Mouse (Mus musculus): ENCODE results near the gene Hmx1. TPM values are rescaled to one million over a fixed set of nuclear protein-coding genes. Genes with fewer than 3 reads are reported as not detected.
A peak's percentile ranks its signal among the peaks of the same experiment; 100 is the strongest.

Hmx1 gene
- polyA plus RNA-seq, 1 experiment from 2014 or later: not detected

- Histone ChIP-seq H3K4me1 (ENCODE audit: control insufficient read depth, insufficient read depth, low read length) (no peaks in the 10 kb centered on the region), H3K27me3 (ENCODE audit: control insufficient read depth, insufficient read depth, low read length) (peaks cover 3% of the 10 kb centered on the region), H3K9me3 (ENCODE audit: control insufficient read depth, low read length) (no peaks in the 10 kb centered on the region), H3K36me3 (ENCODE audit: control insufficient read depth, insufficient read depth, low read length) (no peaks in the 10 kb centered on the region), H3K9ac (ENCODE audit: low read length) (no peak overlapping the region), H3K4me2 (no peak overlapping the region), H3K27ac (ENCODE audit: low read depth, low read length) (no peak overlapping the region), H3K4me3 (ENCODE audit: low read depth, low read length) (no peak overlapping the region)
- WGBS: 17% methylated on average over 12 of the region's 12 CpGs
- DNase-seq (ENCODE audit: low spot score, missing footprints): no peak
- no peak for ATAC-seq (ENCODE audit: low FRiP score)
Measured at GRCm38 (mm10) chr5:35412833-35413232, 23.9 kb downstream of the Hmx1 start.

- no peak for DNase-seq (ENCODE audit: low spot score, missing footprints)
- Histone ChIP-seq H3K4me1 (ENCODE audit: control insufficient read depth, insufficient read depth, low read length) (no peaks in the 10 kb centered on the region), H3K9ac (ENCODE audit: low read length) (no peak overlapping the region), H3K9me3 (ENCODE audit: control insufficient read depth, low read length) (no peaks in the 10 kb centered on the region), H3K4me3 (ENCODE audit: low read depth, low read length) (no peak overlapping the region), H3K27ac (ENCODE audit: low read depth, low read length) (no peak overlapping the region), H3K4me2 (no peak overlapping the region), H3K27me3 (ENCODE audit: control insufficient read depth, insufficient read depth, low read length) (peaks cover 3% of the 10 kb centered on the region; the same call in 1 of the 2 replicates), H3K36me3 (ENCODE audit: control insufficient read depth, insufficient read depth, low read length) (no peaks in the 10 kb centered on the region)
- 49% methylated on average over 7 of the region's 7 CpGs for WGBS
- ATAC-seq (ENCODE audit: low FRiP score): no peak
Measured at GRCm38 (mm10) chr5:35417707-35418106, 28.8 kb downstream of the Hmx1 start.

GRCm38 (mm10) chr5:35421622-35422021 is 32.7 kb downstream of the Hmx1 start:
- 84% methylated on average over 4 of the region's 4 CpGs for WGBS
- Histone ChIP-seq H3K4me1 (ENCODE audit: control insufficient read depth, insufficient read depth, low read length) (peaks cover 14% of the 10 kb centered on the region), H3K9ac (ENCODE audit: low read length) (no peak overlapping the region), H3K27me3 (ENCODE audit: control insufficient read depth, insufficient read depth, low read length) (peaks cover 3% of the 10 kb centered on the region; the same call in 1 of the 2 replicates), H3K4me2 (no peak overlapping the region), H3K36me3 (ENCODE audit: control insufficient read depth, insufficient read depth, low read length) (no peaks in the 10 kb centered on the region), H3K4me3 (ENCODE audit: low read depth, low read length) (no peak overlapping the region), H3K9me3 (ENCODE audit: control insufficient read depth, low read length) (no peaks in the 10 kb centered on the region), H3K27ac (ENCODE audit: low read depth, low read length) (no peak overlapping the region)
- no peak for ATAC-seq (ENCODE audit: low FRiP score)
- no peak for DNase-seq (ENCODE audit: low spot score, missing footprints)

GRCm38 (mm10) chr5:35425218-35425617 is 36.3 kb downstream of the Hmx1 start:
- peaks cover 3% of the 10 kb centered on the region for H3K27me3 ChIP-seq (ENCODE audit: control insufficient read depth, insufficient read depth, low read length)
- H3K36me3 ChIP-seq (ENCODE audit: control insufficient read depth, insufficient read depth, low read length): no peaks in the 10 kb centered on the region
- peak; percentile 14; the same call in 1 of the 2 replicates for ATAC-seq (ENCODE audit: low FRiP score)

DNA sequence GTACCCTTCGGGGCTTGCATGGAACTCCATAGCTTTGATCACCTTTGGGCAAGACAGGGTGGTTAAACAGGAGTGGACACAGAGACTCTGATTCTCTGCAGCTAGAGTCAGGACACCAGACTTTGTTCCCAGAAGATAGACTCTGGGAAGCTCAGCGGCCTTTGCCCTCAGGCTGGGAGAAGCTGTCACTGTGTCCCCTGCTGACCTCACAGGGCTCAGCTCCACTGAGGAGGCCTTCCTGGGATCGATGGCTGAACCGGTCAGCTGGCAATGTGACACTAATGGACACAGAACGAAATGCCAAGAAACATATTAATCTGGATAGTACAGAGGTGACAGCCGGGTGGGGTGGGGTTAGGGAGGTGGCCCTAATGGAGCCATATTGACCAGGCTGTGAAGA is 39.0 kb downstream of the Hmx1 start:
- Histone ChIP-seq H3K27ac (ENCODE audit: low read depth, low read length) (no peak overlapping the region), H3K9ac (ENCODE audit: low read length) (no peak overlapping the region), H3K9me3 (ENCODE audit: control insufficient read depth, low read length) (no peaks in the 10 kb centered on the region), H3K4me3 (ENCODE audit: low read depth, low read length) (no peak overlapping the region), H3K4me2 (no peak overlapping the region), H3K27me3 (ENCODE audit: control insufficient read depth, insufficient read depth, low read length) (peaks cover 3% of the 10 kb centered on the region), H3K4me1 (ENCODE audit: control insufficient read depth, insufficient read depth, low read length) (peaks cover 18% of the 10 kb centered on the region), H3K36me3 (ENCODE audit: control insufficient read depth, insufficient read depth, low read length) (no peaks in the 10 kb centered on the region)
- ATAC-seq (ENCODE audit: low FRiP score) (no peak), DNase-seq (ENCODE audit: low spot score, missing footprints) (no peak)
- WGBS: 74% methylated on average over 6 of the region's 6 CpGs

More at GRCm38 (mm10) chr5:35425218-35425617, 36.3 kb downstream of the Hmx1 start:
- Histone ChIP-seq H3K9me3 (ENCODE audit: control insufficient read depth, low read length) (no peaks in the 10 kb centered on the region), H3K4me2 (no peak overlapping the region), H3K9ac (ENCODE audit: low read length) (no peak overlapping the region), H3K27ac (ENCODE audit: low read depth, low read length) (no peak overlapping the region), H3K4me1 (ENCODE audit: control insufficient read depth, insufficient read depth, low read length) (peaks cover 18% of the 10 kb centered on the region), H3K4me3 (ENCODE audit: low read depth, low read length) (no peak overlapping the region)
- WGBS: 7% methylated on average over 11 of the region's 11 CpGs
- peak; percentile 89 for DNase-seq (ENCODE audit: low spot score, missing footprints)

- Histone ChIP-seq H3K4me3 (ENCODE audit: low read depth, low read length) (no peak overlapping the region), H3K27ac (ENCODE audit: low read depth, low read length) (no peak overlapping the region), H3K4me1 (ENCODE audit: control insufficient read depth, insufficient read depth, low read length) (peaks cover 18% of the 10 kb centered on the region), H3K9ac (ENCODE audit: low read length) (no peak overlapping the region), H3K27me3 (ENCODE audit: control insufficient read depth, insufficient read depth, low read length) (peaks cover 3% of the 10 kb centered on the region), H3K9me3 (ENCODE audit: control insufficient read depth, low read length) (no peaks in the 10 kb centered on the region), H3K4me2 (no peak overlapping the region), H3K36me3 (ENCODE audit: control insufficient read depth, insufficient read depth, low read length) (no peaks in the 10 kb centered on the region)
- DNase-seq (ENCODE audit: low spot score, missing footprints) (no peak), ATAC-seq (ENCODE audit: low FRiP score) (no peak)
- 89% methylated on average over 6 of the region's 6 CpGs for WGBS
Measured at GRCm38 (mm10) chr5:35428421-35428820, 39.5 kb downstream of the Hmx1 start.

- Histone ChIP-seq H3K4me3 (ENCODE audit: low read depth, low read length) (no peak overlapping the region), H3K9me3 (ENCODE audit: control insufficient read depth, low read length) (no peaks in the 10 kb centered on the region), H3K27ac (ENCODE audit: low read depth, low read length) (no peak overlapping the region), H3K4me1 (ENCODE audit: control insufficient read depth, insufficient read depth, low read length) (no peaks in the 10 kb centered on the region), H3K36me3 (ENCODE audit: control insufficient read depth, insufficient read depth, low read length) (no peaks in the 10 kb centered on the region), H3K9ac (ENCODE audit: low read length) (no peak overlapping the region), H3K27me3 (ENCODE audit: control insufficient read depth, insufficient read depth, low read length) (no peaks in the 10 kb centered on the region; the same call in 1 of the 2 replicates), H3K4me2 (no peak overlapping the region)
- WGBS: 81% methylated on average over 6 of the region's 6 CpGs
- DNase-seq (ENCODE audit: low spot score, missing footprints) (no peak), ATAC-seq (ENCODE audit: low FRiP score) (no peak)
Measured at GRCm38 (mm10) chr5:35432098-35432497, 43.2 kb downstream of the Hmx1 start.

GRCm38 (mm10) chr5:35434038-35434437 is 45.1 kb downstream of the Hmx1 start:
- WGBS: 40% methylated on average over 5 of the region's 5 CpGs
- Histone ChIP-seq H3K9me3 (ENCODE audit: control insufficient read depth, low read length) (no peaks in the 10 kb centered on the region), H3K4me1 (ENCODE audit: control insufficient read depth, insufficient read depth, low read length) (no peaks in the 10 kb centered on the region), H3K27me3 (ENCODE audit: control insufficient read depth, insufficient read depth, low read length) (no peaks in the 10 kb centered on the region), H3K36me3 (ENCODE audit: control insufficient read depth, insufficient read depth, low read length) (no peaks in the 10 kb centered on the region), H3K9ac (ENCODE audit: low read length) (no peak overlapping the region), H3K4me2 (no peak overlapping the region), H3K4me3 (ENCODE audit: low read depth, low read length) (no peak overlapping the region), H3K27ac (ENCODE audit: low read depth, low read length) (no peak overlapping the region)
- ATAC-seq (ENCODE audit: low FRiP score) (no peak), DNase-seq (ENCODE audit: low spot score, missing footprints) (no peak)

DNA sequence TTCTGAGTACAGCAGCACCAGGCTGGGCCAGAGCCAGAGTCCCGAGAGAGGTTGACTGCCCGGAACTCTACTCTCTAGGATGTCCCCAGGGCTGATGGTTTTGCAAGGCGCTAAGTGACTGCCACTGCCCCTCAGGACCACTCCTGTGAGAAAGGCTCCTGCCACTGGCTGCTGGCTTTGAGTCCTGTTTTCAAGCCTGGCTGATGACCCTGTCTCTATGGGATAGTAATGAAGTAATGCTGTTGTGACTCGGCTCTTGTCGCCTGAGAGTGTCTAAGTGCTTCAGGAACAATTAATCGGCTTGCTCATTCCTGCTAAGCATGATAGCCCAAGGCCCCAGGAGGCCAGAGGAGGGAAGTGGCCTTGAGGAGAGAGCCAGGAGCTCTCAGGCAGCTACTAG is 45.8 kb downstream of the Hmx1 start:
- ATAC-seq (ENCODE audit: low FRiP score): no peak
- no peaks in the 10 kb centered on the region for H3K36me3 ChIP-seq (ENCODE audit: control insufficient read depth, insufficient read depth, low read length)

DNA sequence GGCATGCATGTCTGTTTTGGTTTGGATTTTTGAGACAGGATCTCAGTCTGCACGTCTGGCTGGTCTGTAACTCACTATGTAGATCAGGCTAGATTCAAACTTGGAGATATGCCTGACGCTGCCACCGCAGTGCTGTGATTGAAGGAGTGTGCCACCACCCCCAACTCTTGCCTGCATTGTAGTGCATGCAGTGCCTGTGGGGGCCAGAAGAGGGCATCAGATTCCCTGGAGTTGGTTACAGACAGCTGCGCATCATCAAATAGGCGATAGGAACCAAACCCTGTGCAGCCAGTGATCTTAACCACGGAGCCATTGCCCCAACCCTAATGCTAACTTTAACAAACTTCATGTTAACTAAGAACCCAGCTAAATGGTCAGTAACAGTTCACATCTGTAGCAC is 49.9 kb downstream of the Hmx1 start:
- Histone ChIP-seq H3K4me2 (no peak overlapping the region), H3K4me1 (ENCODE audit: control insufficient read depth, insufficient read depth, low read length) (no peaks in the 10 kb centered on the region), H3K4me3 (ENCODE audit: low read depth, low read length) (no peak overlapping the region), H3K36me3 (ENCODE audit: control insufficient read depth, insufficient read depth, low read length) (no peaks in the 10 kb centered on the region), H3K9ac (ENCODE audit: low read length) (no peak overlapping the region), H3K27ac (ENCODE audit: low read depth, low read length) (no peak overlapping the region), H3K27me3 (ENCODE audit: control insufficient read depth, insufficient read depth, low read length) (no peaks in the 10 kb centered on the region), H3K9me3 (ENCODE audit: control insufficient read depth, low read length) (no peaks in the 10 kb centered on the region)
- ATAC-seq (ENCODE audit: low FRiP score) (no peak), DNase-seq (ENCODE audit: low spot score, missing footprints) (no peak)
- 88% methylated on average over 6 of the region's 6 CpGs for WGBS

More for the DNA sequence above, 45.8 kb downstream of the Hmx1 start:
- DNase-seq (ENCODE audit: low spot score, missing footprints): no peak
- H3K4me3 ChIP-seq (ENCODE audit: low read depth, low read length): no peak overlapping the region
- no peaks in the 10 kb centered on the region for H3K4me1 ChIP-seq (ENCODE audit: control insufficient read depth, insufficient read depth, low read length)
- no peak overlapping the region for H3K4me2 ChIP-seq
- no peak overlapping the region for H3K27ac ChIP-seq (ENCODE audit: low read depth, low read length)
- WGBS: 75% methylated on average over 6 of the region's 6 CpGs
- H3K9ac ChIP-seq (ENCODE audit: low read length): no peak overlapping the region
- no peaks in the 10 kb centered on the region for H3K9me3 ChIP-seq (ENCODE audit: control insufficient read depth, low read length)
- no peaks in the 10 kb centered on the region for H3K27me3 ChIP-seq (ENCODE audit: control insufficient read depth, insufficient read depth, low read length)

Measured in midbrain, embryonic 11.5 days (tissue).